Mouse (Mus musculus) CH12F3 (cell line): ENCODE measurements around the gene Wipi1.

ENCODE experiments used
- in situ Hi-C: fragments of 300-500 bp; cut with MboI; formaldehyde crosslinking; loops from 2 replicates; pipeline ENCODE4 v1.14.3; 2020; ENCODE audit warnings: low sequenced_read_pairs

Wipi1 gene

DNA sequence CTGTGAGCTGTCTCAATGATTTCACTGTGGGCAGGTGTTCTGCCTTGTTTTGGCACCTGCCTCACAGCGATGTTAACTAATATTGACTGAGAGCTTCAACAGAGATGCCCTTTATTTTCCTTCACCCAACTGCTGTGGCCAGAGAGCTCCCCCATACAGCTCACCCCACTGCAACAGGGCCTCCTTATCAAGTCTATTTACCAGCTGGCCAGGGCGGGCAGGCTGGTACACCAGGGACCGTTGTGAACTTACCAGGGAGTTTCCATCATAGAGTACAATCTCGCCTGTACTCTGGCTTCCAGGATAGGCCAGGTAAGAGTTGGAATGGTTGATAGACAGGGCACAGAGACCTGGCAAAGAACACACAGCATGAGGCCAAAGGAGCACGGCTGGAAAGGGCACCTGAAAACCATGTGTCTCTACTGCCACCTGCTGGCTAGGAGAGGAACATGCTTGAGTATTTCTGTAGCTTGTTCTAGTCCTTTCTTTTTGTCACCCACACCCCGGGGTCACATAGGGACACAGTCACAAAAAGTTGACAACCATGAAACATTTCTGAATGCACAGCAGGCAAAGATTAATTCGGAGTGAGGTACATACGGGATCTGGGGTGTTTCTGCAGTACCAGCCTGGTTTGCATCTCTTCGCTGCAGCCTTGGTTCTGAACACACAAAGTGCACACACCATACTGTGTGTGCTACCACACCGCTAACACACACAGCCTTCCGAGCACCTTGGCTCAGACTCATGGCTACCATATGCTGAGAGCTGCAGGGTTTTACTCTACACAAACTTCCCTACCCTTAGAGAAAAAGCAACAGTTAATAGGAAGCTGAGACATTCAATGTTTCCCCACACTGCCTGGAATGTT is 26.7 kb downstream of the Wipi1 start:
- in situ Hi-C loops, result loop anchor here (5.0 to 25.0 kb wide), 3 partner anchors 143 to 340 kb away; no protein-coding TSS in a partner anchor

GRCm38 (mm10) chr11:109583986-109584385 is 27.8 kb downstream of the Wipi1 start:
- in situ Hi-C loops, result loop anchor here (5.0 to 25.0 kb wide), 3 partner anchors 142 to 339 kb away; no protein-coding TSS in a partner anchor

- in situ Hi-C loops, result loop anchor here (5.0 to 25.0 kb wide), 3 partner anchors 138 to 335 kb away; no protein-coding TSS in a partner anchor
These were observed 31.8 kb downstream of the Wipi1 start for GRCm38 (mm10) chr11:109579999-109580398.

DNA sequence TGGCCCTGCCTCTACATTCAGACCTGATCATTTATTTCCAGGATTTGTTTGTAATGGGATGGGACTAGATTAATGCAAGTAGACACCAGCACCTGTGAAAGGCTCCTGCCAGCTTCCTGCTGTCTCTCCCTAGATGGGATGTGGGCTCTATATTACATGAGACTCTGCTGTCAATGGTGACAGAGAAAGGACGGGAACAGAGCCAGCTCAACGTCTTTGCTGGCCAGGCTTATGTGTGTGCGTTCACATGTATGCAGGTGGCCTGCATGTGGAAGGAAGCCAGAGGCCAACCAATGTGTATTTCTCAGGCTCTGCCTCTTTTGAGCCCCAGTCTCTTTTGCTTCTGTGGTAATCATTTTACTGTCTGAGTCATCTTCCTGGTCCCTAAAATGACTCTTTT is 33.2 kb downstream of the Wipi1 start:
- in situ Hi-C loops, result loop anchor here (25.0 kb wide), 1 partner anchor 266 kb away; no protein-coding TSS in a partner anchor

GRCm38 (mm10) chr11:109575832-109576231 is 35.9 kb downstream of the Wipi1 start:
- in situ Hi-C loops, result loop anchor here (25.0 kb wide), 1 partner anchor 264 kb away; no protein-coding TSS in a partner anchor

DNA sequence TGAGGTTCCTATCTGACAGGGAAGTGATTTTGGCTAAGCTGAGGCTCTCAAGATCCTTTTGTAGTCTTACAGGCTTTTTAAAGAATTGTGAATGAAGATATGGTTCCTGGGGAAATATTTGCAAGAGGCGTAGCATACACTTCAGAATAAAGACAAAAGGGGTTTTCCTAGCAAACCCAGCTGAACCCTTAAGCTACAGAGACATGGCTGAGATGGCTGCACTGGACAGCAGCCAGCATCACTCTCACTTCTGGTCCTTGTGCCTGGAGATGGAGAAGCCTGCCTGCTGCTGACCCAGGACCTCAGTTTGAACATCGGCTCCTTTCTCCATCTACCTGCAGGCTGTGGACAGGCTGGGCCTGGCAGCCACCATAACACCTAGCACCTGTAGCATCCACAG is 37.2 kb downstream of the Wipi1 start:
- in situ Hi-C loops, result loop anchor here (25.0 kb wide), 1 partner anchor 262 kb away; no protein-coding TSS in a partner anchor

GRCm38 (mm10) chr11:109572051-109572450 is 39.7 kb downstream of the Wipi1 start:
- in situ Hi-C loops, result no loop called here

DNA sequence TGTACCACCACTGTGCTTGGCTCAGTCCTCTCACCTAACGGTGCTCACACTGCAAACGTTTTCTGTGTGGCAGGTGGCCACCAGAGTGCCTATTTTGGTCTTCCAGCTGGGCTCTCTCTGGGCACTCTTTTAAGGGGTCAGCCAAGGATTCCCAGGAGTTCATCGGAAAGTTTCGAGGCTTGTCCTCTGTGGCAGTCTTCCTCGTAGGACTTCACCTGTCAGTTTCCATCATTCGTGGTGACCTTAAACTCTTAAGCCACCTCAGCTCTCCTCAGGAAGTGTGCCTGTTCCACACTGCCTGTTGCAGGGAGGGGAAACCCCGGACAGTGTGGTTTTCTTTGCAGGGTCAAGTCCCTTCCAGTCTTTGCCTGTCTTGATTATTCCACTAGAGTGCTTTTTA is 42.0 kb downstream of the Wipi1 start:
- in situ Hi-C loops, result loop anchor here (10.0 kb wide), 1 partner anchor 95 kb away; the partner anchor contains the start of genes Arsg and Slc16a6

GRCm38 (mm10) chr11:109569007-109569618 is 42.7 kb downstream of the Wipi1 start:
- in situ Hi-C loops, result loop anchor here (10.0 kb wide), 1 partner anchor 94 kb away; the partner anchor contains the start of genes Arsg and Slc16a6

DNA sequence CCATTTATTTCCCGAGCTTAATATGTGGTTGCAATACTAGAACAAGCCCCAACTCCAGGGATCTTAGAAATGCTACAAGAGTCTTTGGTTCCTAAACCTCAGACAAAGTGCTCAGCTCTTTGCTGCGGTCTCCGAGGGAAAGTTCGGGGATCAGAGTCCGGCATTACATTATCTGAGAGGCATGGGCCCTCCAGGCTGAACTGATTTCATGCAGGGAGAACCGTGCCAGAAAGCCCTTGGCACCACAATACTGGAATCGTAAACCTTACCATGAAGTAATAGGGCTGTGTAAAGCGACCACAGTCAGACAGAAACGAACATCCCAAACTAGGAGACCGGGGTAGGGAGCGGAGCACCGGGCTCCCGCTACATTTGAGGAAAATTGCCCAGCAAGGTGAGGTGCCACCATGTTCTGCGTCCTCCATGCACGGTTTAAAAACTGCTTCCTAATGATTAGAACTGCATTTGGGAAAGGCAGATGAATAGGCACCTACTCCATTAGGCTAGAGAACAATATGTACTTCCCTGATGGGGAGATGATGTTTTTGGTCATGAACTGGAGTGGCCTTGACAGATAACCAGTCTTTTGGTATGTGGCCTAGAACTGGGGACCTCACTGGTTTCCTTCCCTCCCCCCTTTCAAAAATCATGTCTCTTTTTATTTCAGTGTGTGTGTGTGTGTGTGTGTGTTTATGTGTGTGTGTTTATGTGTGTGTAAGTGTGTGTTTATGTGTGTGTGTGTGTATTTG is 47.1 kb downstream of the Wipi1 start:
- in situ Hi-C loops, result loop anchor here (10.0 kb wide), 1 partner anchor 90 kb away; the partner anchor contains the start of genes Arsg and Slc16a6

- in situ Hi-C loops, result loop anchor here (10.0 kb wide), 1 partner anchor 89 kb away; the partner anchor contains the start of genes Arsg and Slc16a6
These were observed 48.1 kb downstream of the Wipi1 start for GRCm38 (mm10) chr11:109563708-109564107.

GRCm38 (mm10) chr11:109561445-109561844 is 50.3 kb downstream of the Wipi1 start:
- in situ Hi-C loops, result loop anchor here (10.0 kb wide), 1 partner anchor 87 kb away; the partner anchor contains the start of genes Arsg and Slc16a6

GRCm38 (mm10) chr11:109560793-109561257 is 50.9 kb downstream of the Wipi1 start:
- in situ Hi-C loops, result loop anchor here (10.0 kb wide), 1 partner anchor 86 kb away; the partner anchor contains the start of genes Arsg and Slc16a6

DNA sequence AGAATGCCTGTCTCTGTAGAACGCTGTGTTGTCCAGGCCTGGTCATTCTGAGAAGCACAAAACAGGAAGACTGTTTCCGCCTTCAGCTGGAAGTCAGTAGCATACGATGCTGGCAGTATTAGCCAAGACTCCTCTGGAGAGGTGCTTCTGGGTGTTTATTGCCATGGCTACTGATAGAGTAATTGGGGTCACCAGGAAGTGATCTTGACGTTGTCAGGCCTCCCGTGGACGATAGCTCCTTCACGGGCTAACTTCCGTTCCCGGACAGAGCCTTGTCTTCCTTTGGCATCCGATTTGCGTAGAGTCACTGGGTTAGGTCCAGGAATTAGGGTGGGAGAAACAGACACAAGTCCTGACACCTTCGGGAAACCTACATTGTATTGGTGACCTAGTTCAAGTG is 52.5 kb downstream of the Wipi1 start:
- in situ Hi-C loops, result no loop called here

- in situ Hi-C loops, result no loop called here
These were observed 54.3 kb downstream of the Wipi1 start for GRCm38 (mm10) chr11:109557419-109557818.

DNA sequence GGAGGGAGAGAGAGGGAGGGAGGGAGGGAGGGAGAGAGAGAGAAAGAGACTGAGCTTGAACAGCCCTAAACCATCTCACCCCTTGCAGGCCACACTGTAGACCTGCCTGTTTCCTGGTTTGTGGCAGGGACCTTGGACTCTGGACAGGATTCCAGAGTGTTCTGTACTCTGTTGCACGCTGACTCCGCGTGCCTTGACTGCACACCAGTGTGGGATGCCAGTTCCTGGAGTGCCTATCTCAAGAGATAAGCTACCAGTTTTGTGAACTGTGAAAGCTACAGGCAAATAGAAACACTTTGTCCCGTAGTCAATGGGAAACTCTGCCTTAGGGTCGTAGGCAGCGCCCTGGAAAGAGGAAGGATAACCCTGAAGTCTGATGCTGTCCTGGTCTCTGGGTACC is 55.6 kb downstream of the Wipi1 start:
- in situ Hi-C loops, result no loop called here

- in situ Hi-C loops, result no loop called here
These were observed 57.3 kb downstream of the Wipi1 start for GRCm38 (mm10) chr11:109554443-109554842.

DNA sequence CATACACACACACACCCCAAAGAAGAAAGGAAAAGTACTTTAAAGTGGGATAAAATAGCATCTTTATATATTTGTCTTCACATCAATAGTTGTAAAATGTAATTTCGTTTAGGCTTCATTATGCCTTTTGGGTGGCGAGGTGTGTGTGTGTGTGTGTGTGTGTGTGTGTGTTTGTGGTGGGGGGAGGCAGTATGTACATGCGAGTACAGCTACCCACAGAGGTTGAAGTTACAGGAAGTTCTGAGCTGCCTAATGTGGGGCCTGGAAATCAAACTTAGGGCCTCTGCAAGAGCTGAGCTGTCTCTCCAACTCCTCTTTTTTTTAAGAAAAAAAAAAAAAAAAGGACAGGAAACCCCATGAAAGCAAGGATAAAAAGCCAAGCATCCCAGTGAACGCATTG is 57.8 kb downstream of the Wipi1 start:
- in situ Hi-C loops, result no loop called here

GRCm38 (mm10) chr11:109549599-109550290 is 62.0 kb downstream of the Wipi1 start:
- in situ Hi-C loops, result no loop called here

- in situ Hi-C loops, result no loop called here
These were observed 64.1 kb downstream of the Wipi1 start for GRCm38 (mm10) chr11:109547652-109548051.
